Mouse (Mus musculus): Measurements from ENCODE around the gene Gid8.
A peak's percentile ranks its signal among the peaks of the same experiment; 100 is the strongest.
"Not testable (repeated sequence)": the region's sequence is repeated elsewhere in the genome, so short reads cannot be mapped to it uniquely, and the experiment has no call there.

The Gid8 gene

DNA sequence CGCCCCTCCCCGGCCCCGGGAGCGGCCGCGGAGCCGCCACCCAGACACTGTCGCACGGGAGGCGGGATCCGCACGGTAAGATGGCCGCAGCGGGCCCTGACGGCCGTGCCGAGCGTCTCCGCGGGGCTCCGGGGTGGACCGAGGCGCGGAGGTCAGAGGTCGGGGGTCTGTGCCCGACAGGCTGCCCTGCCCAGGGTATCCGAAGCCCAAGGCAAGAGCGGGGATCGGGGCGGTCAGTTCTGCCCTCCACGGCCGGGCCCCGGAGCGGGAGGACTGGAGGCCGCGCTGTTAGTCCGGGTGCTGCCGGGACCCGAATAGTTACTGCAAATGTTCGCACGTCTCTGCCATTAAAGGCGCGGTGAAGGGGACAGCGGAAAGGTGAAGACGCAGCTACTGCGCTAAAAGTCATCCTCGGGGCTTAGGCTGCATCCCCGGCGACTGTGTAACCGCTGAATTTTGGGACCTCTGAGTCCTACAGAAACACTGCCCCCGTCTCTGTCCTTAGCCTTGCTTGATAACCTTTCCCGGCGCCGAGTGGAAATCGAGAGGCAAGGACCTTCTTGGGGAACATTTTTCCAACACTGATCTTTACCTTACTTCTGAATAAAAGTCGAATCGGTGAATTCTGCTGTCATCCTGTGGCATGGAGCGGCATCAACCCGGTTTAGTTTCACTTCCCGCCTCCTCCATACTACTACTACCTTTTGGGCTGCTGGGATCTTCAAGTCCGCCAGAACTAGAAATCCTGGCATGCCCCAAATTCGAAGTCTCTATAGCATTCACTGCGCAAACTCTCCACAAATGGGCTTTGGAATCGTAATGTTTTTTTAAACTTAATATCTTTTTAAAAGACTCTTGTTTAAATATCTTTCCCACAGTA, 599 bp downstream of the Gid8 start:
- DNase-seq (ENCODE audit: low spot score) = no peak

DNA sequence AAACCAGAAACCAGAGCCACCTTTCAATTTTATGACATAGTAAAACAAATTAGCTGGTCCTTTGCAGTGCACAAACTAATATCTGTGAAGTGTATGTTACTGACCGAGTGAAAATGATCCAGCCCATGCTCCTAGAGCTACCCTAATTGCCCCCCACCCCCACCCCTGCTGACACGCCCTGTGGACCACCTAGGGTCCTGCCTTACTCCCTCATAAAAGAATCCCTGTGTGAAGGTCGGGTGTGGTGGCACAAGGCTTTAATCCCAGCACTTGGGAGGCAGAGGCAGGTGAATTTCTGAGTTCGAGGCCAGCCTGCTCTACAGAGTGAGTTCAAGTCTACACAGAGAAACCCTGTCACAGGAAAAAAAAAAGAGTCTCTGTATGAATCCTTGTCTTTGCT, 1.6 kb downstream of the Gid8 start:
- no peak for DNase-seq (ENCODE audit: low spot score)

DNA sequence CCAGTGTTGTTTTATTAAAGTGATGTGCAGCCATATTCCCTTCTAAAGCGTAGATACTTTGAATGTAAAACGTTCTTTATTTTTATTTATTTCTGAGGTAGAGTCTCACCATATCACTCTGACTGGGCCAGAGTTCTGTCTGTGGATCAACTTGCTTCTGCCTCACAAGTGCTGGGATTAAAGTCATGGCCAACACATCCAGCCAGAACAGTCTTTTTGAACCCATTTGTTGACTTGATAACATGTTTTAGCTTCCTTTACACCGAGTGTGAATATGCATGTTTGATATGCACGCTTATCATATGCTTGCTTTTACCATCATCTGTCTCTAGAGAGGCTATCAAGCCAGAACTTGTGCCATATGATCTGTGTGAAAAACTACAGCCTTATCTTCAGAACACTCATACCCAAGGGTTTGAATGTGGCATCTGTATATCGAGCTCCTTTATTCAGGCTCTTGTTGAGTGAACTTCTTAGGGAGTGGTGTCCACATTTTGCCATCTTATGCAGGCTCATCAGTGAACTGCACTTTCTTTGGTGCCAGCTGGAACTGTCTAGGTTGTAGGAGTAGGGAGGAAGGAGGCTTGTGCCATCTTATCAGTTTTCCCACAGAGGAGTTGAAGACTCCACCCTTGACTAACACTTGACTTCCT, 2.2 kb downstream of the Gid8 start:
- DNase-seq (ENCODE audit: low spot score) = no peak

DNA sequence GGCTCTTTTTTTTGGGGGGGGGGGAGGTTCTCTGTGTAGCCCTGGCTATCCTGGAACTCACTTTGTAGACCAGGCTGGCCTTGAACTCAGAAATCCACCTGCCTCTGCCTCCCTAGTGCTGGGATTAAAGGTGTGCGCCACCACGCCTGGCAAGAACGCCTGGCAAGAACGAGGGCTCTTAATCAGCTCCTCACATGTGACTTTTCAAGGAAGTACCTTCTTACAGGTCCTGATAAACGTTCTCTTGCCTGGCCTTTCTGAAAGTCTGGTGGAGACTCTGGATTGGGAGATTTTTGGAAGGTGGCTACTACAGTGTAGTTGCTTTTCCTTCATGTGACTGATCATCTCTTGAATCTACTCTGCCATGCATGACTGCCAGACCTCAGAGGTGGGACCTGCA, 12.8 kb downstream of the Gid8 start:
- not testable (repeated sequence) for DNase-seq (ENCODE audit: low spot score)

DNA sequence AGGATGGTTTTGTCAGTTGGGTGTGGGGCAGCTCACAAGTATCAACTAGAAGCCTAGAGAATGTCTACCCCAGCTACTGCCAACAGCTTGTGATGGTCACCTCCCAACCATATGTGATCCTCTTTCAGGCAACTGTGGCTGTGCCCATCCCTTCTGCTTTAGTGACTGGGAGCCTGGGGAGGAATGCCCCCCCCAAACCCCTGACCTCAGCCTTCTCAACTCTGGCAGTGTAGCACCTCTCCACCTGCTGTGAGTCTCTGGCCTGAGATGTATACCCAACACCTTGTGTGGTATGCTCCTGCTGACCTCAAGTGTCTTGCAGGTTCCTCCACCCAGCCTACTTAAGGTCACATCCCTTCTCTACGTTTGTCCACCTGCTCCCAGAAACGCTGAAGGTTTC, 13.9 kb downstream of the Gid8 start:
- DNase-seq (ENCODE audit: low spot score) = no peak

DNA sequence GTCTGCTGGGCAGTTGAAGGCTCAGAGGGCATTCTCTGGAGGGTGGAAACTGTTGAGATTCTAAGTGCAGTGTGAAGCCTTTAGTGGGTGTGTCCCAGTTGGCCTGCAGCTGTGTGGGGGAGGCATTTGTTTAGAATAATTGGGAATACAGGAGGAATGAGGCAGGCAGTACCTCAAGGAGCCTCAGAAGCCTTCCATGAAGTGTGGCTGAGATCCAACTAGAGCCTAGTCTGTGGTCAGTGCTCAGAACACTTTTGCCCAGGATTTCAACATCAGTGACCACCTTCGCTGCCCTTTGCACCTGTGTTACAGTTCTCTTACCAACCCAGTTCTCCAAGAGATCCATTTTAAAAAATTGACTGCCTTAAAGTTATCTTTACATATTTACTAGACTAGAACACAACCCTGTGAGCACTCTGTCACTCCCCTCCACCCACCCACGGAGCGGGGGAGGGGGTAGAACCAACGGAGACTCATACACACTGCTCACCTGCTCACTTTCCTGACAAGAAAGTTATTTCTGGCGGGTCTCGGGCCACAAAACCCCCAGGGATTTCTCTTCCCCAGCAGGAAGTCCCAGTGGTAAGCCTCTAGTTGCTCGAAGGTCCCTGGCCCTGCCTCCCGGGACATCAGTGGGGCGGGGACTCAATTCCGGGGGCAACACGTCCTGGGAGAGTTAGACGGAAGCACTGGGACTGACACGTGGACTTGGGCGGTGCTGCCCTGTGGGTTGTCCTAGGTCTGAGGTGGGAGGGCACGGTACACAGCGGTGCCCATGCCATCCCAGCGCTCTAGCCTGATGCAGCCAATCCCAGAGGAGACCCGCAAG, 14.9 kb downstream of the Gid8 start, which contains the start of gene Slc17a9:
Gene Slc17a9 (plus strand): TSS at position 679 of the 829 bp plus-strand sequence.
- DNase-seq (ENCODE audit: low spot score) = no peak

DNA sequence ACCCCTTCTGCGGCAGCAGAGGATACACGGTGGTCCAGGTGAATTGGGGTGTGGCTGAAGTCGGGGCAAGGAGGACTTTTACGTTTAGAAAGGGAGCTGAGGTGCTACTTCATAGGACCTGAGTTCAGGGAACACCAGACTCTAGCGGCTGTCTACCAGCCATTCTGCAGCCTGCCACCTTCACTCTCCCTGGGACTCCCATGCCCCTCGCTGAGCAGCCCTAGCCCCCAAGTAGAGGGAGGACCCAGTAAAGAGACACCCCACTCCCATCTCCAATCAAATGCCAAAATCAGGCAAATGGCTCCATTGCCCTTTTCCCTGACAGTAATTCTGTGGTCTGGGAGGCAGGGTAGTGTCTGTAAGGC, 15.5 kb downstream of the Gid8 start:
- DNase-seq (ENCODE audit: low spot score) = no peak

DNA sequence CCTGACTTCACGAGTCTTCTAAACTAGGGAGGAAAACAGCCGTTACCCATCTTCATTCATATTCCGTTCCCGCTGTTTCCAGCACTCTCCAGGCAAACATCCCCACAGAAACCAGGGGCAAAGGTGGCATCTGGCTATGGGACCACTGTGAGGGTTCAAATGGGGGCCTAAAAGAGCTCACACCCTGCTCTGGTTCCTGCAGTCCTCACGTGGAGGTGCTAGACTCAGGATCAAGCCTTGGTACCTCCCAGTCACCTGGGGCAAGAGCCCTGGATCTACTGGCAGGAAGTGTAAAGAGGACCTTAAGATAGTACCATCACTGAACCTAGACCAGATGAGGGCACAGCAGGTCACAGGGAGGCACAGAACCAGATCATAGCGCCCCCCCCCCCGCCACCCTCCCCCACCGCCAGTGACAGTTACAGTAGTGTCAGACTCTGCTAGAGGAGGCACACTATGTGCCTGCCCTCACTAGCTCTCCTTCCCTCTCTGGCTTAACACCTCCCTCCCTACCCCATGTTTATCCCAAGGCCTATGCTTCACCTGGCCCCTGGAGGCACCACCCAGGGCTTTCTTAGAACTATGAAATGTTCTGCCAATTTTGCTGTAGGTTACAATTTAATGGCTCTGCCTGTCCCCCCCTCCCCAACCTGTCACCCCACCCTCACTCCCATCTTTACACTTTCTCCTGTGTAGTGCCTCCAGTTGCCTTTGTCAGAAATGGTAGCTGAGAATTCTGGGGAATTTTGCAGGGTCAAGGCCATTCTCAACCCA, 16.1 kb downstream of the Gid8 start:
- DNase-seq (ENCODE audit: low spot score) = no peak

DNA sequence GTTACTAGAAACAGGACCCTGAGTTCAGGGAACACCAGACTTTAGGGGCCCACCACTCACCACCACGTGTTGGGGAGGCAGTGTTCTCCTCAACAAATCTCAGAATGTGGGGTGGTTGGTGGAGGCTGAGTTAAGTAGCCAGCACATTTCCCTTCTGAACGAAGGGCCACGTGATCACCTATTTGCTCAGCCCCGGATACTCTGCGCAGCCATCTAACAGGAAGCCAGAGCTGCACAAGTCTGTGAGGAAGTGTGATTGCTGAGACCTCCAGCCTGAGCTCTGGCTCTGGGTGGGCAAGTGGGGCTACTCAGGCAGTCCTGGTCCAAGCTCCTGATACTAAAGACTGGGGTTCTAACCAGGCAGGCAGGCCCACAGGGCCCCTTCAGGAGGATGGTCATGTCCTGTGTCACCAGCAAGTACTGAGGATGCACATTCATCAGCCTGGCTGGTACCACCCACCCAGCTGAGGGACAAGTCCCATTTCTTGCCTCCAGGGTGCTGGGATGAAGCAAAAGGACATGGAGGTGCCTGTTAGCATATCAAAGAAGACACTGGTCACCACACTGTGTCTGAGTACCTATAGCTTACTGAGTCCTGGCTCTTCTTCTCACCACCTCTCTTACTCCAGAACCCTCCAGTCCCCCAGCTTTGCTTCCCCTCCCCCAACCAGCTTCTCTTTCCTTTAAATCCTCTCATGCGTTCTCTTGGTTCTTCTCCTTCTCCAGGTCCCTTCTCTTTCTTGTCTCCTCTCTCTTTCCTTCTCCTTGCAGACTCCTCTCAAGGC, 16.9 kb downstream of the Gid8 start:
- DNase-seq (ENCODE audit: low spot score) = no peak

DNA sequence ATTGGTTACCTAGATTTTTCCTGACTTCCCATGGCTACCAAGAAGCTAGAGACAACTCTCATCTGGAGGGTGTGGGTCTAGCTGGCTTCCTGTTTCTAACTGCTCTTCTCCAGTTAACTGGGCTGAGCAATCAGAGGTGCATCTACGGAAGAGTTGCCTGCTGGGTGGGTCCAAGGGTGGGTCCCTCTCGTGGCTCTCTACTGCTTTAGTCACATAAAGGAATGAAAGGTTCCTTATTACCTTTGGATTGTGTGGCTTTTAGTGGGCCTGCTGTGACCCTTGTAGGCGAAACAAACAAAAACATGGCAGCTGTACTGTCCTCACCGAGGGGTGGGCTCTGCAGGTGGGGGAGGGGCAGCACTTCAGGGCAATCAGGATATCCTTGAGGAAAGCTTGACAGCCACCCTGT, 17.7 kb downstream of the Gid8 start:
- DNase-seq (ENCODE audit: low spot score) = no peak

DNA sequence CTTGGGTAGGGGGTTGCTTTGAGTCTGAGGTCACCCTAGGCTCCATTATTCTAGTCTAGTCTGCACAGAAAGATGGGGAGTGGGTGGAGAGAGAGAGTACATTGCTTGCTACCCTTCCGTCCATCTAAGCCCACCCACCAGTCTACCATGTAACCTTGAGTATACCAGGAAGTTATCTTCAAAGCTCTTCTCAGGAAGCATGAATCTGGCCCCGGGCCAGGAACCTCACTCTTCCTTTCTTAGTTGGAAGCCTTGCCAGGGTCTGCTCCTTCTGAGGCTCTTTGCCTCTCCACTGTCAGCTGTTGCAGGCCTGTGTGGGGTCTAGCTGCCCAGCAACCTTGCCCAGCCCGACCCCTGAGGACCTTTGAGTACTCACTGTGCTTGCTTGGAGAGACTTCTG, 21.1 kb downstream of the Gid8 start:
- no peak for DNase-seq (ENCODE audit: low spot score)

DNA sequence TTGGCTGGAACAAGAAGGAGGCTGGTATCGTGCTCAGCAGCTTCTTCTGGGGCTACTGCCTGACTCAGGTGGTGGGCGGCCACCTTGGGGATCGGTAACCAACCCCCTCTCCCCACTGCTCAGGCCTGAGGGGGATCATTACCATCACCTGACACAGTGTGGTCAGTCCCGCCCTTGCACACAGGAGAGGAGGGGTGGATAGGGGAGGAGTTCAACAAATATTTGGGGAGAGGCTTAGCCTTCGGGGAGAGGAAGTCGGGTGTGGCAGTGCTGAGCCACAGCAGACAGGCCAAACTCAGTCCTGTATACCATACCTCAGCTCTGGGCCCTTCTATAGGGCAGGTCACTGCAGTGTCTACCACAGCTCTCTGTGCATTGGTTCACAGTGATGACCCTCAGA, 22.1 kb downstream of the Gid8 start:
- DNase-seq (ENCODE audit: low spot score) = no peak

DNA sequence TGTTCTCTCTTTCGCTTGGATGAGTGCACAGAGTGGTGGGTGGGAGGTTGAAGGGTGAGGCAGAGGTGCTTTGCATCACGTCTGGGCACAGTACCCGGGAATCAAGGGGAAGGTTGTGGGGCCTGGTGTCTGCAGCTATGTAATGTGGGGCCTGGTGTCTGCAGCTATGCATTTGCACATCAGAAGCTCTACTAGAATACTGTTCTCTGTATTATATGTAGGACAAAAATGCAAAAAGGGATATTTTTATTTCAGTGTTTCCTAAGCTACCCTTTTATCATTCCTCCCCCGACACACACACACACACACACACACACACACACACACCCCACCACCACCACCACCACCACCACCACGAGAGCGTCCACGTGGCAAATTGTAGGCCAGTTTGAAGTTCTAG, 25.3 kb downstream of the Gid8 start:
- no peak for DNase-seq (ENCODE audit: low spot score)

DNA sequence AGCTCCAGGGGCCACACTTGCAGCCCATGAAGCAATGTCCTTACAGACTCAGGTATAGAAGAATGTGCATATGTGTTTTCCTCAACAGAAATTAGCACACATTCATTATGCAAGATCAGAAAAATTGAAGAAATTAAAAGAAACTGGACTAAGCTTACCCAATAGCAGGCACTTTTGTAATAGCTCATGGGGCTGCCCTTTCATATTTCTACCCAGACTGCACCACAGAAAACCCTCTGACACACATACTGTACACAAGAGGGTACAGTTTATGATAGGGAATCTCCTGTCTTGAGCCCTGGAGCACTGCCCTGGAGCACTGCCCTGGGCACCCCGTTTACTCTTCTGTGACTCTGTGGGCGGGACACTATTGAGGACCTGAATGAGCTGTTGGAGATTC, 28.1 kb downstream of the Gid8 start:
- no peak for DNase-seq (ENCODE audit: low spot score)

DNA sequence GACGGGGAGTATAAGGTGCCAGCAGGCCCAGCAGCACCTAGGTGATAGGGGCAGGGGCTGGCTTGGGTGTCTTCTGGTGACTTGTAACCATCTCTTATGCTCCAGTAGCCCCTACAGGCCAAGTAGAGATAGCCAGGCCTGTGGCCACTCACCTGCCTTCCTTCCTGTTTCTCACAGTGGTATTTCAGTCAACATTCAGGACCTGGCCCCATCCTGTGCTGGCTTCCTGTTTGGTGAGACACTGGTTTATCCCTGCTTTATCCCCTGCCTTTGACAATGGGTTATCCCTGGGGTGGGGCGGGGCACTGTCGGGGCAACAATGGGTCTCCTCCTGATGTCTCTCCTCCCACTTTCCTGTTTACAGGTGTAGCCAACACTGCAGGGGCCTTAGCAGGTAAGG, 30.4 kb downstream of the Gid8 start:
- DNase-seq (ENCODE audit: low spot score) = no peak

DNA sequence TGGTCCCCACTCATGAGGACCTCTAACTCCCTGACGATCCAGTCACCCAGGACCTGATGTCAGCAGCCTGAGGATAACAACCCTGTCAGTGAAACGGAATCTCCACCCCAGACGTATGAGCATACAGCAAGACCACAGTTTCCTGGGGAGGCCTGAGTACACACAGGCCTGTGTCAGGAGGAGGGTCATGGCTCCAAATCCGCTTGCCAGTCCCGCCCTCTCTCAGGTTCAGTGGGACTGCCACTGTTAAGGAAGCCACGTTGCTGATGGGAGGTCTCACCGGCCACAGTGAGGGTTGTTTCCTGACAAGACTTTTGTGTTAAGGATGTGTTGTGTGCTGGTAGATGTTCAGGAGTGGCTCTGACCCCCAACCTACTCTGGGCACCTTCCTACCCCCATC, 31.5 kb downstream of the Gid8 start:
- DNase-seq (ENCODE audit: low spot score) = no peak

DNA sequence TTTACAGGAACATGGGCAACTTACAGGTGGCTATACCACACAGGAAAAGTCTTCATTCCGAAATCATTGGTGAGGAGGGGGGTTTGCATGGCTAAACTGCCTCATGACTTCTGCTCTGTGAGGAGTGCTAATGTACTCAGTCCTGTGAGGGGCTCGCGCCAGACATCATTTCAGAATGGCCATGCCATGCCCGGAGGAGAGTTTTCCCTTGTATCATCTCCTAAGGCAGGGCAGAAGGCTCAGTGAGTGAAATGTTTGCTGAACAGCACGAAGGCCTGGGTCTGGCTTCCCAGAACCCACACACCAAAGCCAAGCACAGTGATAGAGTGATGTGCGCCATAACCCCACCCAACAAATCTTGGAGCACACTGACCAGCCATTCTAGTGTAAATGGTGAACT, 32.9 kb downstream of the Gid8 start:
- no peak for DNase-seq (ENCODE audit: low spot score)

DNA sequence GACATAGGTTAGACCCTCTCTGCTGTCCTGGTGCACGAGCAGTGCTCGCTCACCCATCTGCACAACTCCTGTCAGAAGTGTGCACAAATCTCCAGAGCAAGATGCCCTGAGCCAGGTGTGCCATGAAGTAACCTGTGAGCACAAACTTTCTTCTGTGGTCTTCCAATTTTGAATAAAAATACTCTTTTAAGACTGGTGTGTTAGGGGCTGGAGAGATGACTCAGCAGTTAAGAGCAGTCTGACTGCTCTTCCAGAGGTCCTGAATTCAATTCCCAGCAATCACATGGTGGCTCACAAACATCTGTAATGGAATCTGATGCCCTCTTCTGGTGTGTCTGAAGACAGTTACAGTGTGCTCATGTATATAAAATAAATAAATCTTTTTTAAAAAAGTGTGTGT, 33.4 kb downstream of the Gid8 start:
- DNase-seq (ENCODE audit: low spot score) = no peak

DNA sequence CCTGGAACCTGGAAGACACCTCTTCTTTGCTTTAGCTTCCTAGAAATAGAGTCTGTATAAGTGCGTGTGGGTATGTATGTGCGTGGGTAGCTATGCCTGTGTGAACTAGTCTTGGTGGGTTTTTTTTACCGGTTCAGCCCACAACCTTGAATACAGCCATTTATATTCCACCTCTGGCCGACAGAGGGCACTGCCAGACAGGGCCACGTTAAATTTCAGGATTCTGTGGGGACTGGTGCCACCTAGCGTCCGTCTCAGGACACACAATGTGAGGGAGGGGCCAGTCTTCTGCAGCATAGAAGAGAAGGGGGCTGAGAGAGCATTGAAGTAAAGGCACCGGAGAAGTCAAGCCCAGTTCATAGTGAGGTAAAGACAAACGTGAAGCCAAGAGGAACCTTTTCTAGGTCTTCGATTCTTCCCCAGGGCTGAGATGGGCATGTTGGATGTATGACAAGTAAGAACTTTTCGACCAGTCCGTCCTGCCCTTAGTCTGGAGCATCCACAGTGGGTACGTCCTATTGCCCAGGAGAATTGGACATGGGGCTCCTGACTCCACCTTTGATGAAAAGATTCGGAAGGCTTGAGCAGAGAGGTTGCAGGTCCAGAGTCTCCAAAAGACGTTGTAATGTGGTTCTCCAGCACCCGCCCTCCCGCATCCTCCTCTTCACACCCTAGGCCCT, 35.5 kb downstream of the Gid8 start:
- DNase-seq (ENCODE audit: low spot score) = peak; percentile 90

DNA sequence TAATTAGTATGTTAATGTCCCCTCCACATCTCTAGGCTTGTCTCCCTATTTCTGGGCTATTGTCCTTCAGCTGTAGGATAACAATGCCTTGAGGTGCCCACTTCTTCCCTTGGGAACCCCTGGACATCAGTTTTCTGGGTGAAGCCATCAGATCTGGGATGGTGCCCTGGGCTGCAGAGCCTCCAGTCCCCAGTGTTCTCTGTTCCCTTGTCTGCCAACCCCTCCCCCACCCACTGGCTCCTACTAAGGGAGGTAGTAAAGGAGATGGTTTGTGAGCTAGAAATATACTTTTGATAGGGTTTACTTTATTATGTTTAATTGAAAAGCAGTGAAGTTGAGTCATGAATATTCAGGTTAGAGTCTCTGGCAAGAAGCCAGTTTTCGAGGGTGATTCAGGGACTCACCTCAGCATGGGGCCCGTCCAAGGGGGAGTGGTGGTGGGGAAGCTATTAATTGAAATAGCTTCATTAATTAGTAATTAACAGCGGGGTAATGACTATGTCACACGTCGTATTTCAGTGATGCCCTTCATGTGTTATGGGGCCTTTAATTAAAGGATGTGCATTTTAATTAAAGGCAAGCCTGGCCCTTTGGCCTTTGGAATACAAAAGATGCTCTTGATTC, 36.8 kb downstream of the Gid8 start:
- DNase-seq (ENCODE audit: low spot score) = no peak

Data from layer of hippocampus, adult 11-12 months (tissue).